Mouse (Mus musculus) v-Abl transformed pro-B cells (cell line): Measurements from ENCODE around the gene Zscan21.

ENCODE experiments used
- in situ Hi-C, 2 experiments: fragments of 400-800 bp; cut with MboI; formaldehyde crosslinking; loops; one replicate each; pipeline ENCODE4 v1.15.1; 2025; ENCODE audit not compliant: unreplicated experiment in 2 of 2

The Zscan21 gene

GRCm38 (mm10) chr5:138171695-138172491 lies 55.2 kb downstream of the Zscan21 start, which contains the start of the genes Ap4m1 and Mcm7:
Gene Ap4m1 (plus strand): TSS chr5:138172002.
Gene Mcm7 (minus strand): TSS chr5:138172422.
- in situ Hi-C loops, result loop anchor here in 1 of 2 experiments (25.0 kb wide), 2 partner anchors 1615 to 2010 kb away; partner anchors contain the start of genes Ints1, Mafk and Orai2

GRCm38 (mm10) chr5:138173217-138173616 lies 56.5 kb downstream of the Zscan21 start:
- in situ Hi-C loops, result loop anchor here in 1 of 2 experiments (25.0 kb wide), 2 partner anchors 1614 to 2011 kb away; partner anchors contain the start of genes Ints1, Mafk and Orai2
